Mouse (Mus musculus): Measurements from ENCODE around the gene Necap2. TPM values are rescaled to one million over a fixed set of nuclear protein-coding genes. Genes with fewer than 3 reads are reported as not detected.

Gene Necap2
- polyA plus RNA-seq, 1 experiment, result 27.7 TPM

GRCm38 (mm10) chr4:141086862-141087261 lies 8.7 kb upstream of the Necap2 start:
- Histone ChIP-seq H3K9ac (ENCODE audit: low read depth, poor library complexity, severe bottlenecking) (no peak overlapping the region), H3K9me3 (replicated peaks; ENCODE audit: control insufficient read depth, insufficient read depth, low read length, poor library complexity, severe bottlenecking) (no peaks in the 10 kb centered on the region), H3K4me1 (ENCODE audit: control insufficient read depth, insufficient read depth, low read length) (no peaks in the 10 kb centered on the region), H3K27ac (ENCODE audit: insufficient read depth, low read length) (no peak overlapping the region), H3K27me3 (ENCODE audit: control insufficient read depth, insufficient read depth, low read length, poor library complexity, severe bottlenecking) (no peaks in the 10 kb centered on the region), H3K36me3 (ENCODE audit: control insufficient read depth, insufficient read depth, low read length, poor library complexity, severe bottlenecking) (no peaks in the 10 kb centered on the region), H3K4me3 (ENCODE audit: low read depth, low read length) (no peak overlapping the region)
- TF ChIP-seq POLR2A (IDR thresholded peaks at IDR 0.05; ENCODE audit: insufficient read depth, low read length) (no peak), CTCF (IDR thresholded peaks at IDR 0.05; ENCODE audit: low read depth, low read length) (no peak), EP300 (IDR thresholded peaks at IDR 0.05; ENCODE audit: insufficient read depth, low read depth, low read length) (no peak)

- no peaks in the 10 kb centered on the region for H3K27me3 ChIP-seq (ENCODE audit: control insufficient read depth, insufficient read depth, low read length, poor library complexity, severe bottlenecking)
- H3K36me3 ChIP-seq (ENCODE audit: control insufficient read depth, insufficient read depth, low read length, poor library complexity, severe bottlenecking), result no peaks in the 10 kb centered on the region
- TF ChIP-seq EP300 (IDR thresholded peaks at IDR 0.05; ENCODE audit: insufficient read depth, low read depth, low read length) (no peak), CTCF (IDR thresholded peaks at IDR 0.05; ENCODE audit: low read depth, low read length) (no peak), POLR2A (IDR thresholded peaks at IDR 0.05; ENCODE audit: insufficient read depth, low read length) (no peak)
- no peaks in the 10 kb centered on the region for H3K4me1 ChIP-seq (ENCODE audit: control insufficient read depth, insufficient read depth, low read length)
- peak overlapping the region; percentile 30; the same call in 1 of the 2 replicates for H3K27ac ChIP-seq (ENCODE audit: insufficient read depth, low read length)
- peak overlapping the region; percentile 67 for H3K4me3 ChIP-seq (ENCODE audit: low read depth, low read length)
- peak overlapping the region; percentile 71 for H3K9ac ChIP-seq (ENCODE audit: low read depth, poor library complexity, severe bottlenecking)
- H3K9me3 ChIP-seq (replicated peaks; ENCODE audit: control insufficient read depth, insufficient read depth, low read length, poor library complexity, severe bottlenecking), result no peaks in the 10 kb centered on the region
These were observed 467 bp upstream of the Necap2 start for GRCm38 (mm10) chr4:141078510-141079137.

GRCm38 (mm10) chr4:141076761-141077506 lies 1.2 kb downstream of the Necap2 start:
- Histone ChIP-seq H3K36me3 (ENCODE audit: control insufficient read depth, insufficient read depth, low read length, poor library complexity, severe bottlenecking) (no peaks in the 10 kb centered on the region), H3K4me3 (ENCODE audit: low read depth, low read length) (peak overlapping the region; percentile 89), H3K9me3 (replicated peaks; ENCODE audit: control insufficient read depth, insufficient read depth, low read length, poor library complexity, severe bottlenecking) (no peaks in the 10 kb centered on the region), H3K4me1 (ENCODE audit: control insufficient read depth, insufficient read depth, low read length) (no peaks in the 10 kb centered on the region), H3K27me3 (ENCODE audit: control insufficient read depth, insufficient read depth, low read length, poor library complexity, severe bottlenecking) (no peaks in the 10 kb centered on the region), H3K9ac (ENCODE audit: low read depth, poor library complexity, severe bottlenecking) (peak overlapping the region; percentile 71), H3K27ac (ENCODE audit: insufficient read depth, low read length) (no peak overlapping the region)
- no peak for TF ChIP-seq CTCF (IDR thresholded peaks at IDR 0.05; ENCODE audit: low read depth, low read length)
- no peak for TF ChIP-seq POLR2A (IDR thresholded peaks at IDR 0.05; ENCODE audit: insufficient read depth, low read length)
- no peak for TF ChIP-seq EP300 (IDR thresholded peaks at IDR 0.05; ENCODE audit: insufficient read depth, low read depth, low read length)

GRCm38 (mm10) chr4:141074109-141074508 lies 4.0 kb downstream of the Necap2 start:
- Histone ChIP-seq H3K4me3 (ENCODE audit: low read depth, low read length) (no peak overlapping the region), H3K36me3 (ENCODE audit: control insufficient read depth, insufficient read depth, low read length, poor library complexity, severe bottlenecking) (0 out of 2 replicates have a peak, but pooled peaks cover under 1% of the 10 kb centered on the region)
- TF ChIP-seq EP300 (IDR thresholded peaks at IDR 0.05; ENCODE audit: insufficient read depth, low read depth, low read length) (no peak), POLR2A (IDR thresholded peaks at IDR 0.05; ENCODE audit: insufficient read depth, low read length) (no peak), CTCF (IDR thresholded peaks at IDR 0.05; ENCODE audit: low read depth, low read length) (no peak)

GRCm38 (mm10) chr4:141073661-141074060 lies 4.5 kb downstream of the Necap2 start:
- no peak overlapping the region for H3K4me3 ChIP-seq (ENCODE audit: low read depth, low read length)
- no peak overlapping the region for H3K27ac ChIP-seq (ENCODE audit: insufficient read depth, low read length)
- no peaks in the 10 kb centered on the region for H3K4me1 ChIP-seq (ENCODE audit: control insufficient read depth, insufficient read depth, low read length)
- peaks cover 2% of the 10 kb centered on the region; the same call in 1 of the 2 replicates for H3K36me3 ChIP-seq (ENCODE audit: control insufficient read depth, insufficient read depth, low read length, poor library complexity, severe bottlenecking)
- no peak overlapping the region for H3K9ac ChIP-seq (ENCODE audit: low read depth, poor library complexity, severe bottlenecking)
- TF ChIP-seq EP300 (IDR thresholded peaks at IDR 0.05; ENCODE audit: insufficient read depth, low read depth, low read length) (no peak), POLR2A (IDR thresholded peaks at IDR 0.05; ENCODE audit: insufficient read depth, low read length) (no peak), CTCF (IDR thresholded peaks at IDR 0.05; ENCODE audit: low read depth, low read length) (no peak)
- H3K9me3 ChIP-seq (replicated peaks; ENCODE audit: control insufficient read depth, insufficient read depth, low read length, poor library complexity, severe bottlenecking), result no peaks in the 10 kb centered on the region
- no peaks in the 10 kb centered on the region for H3K27me3 ChIP-seq (ENCODE audit: control insufficient read depth, insufficient read depth, low read length, poor library complexity, severe bottlenecking)

More at GRCm38 (mm10) chr4:141074109-141074508, 4.0 kb downstream of the Necap2 start:
- Histone ChIP-seq H3K27ac (ENCODE audit: insufficient read depth, low read length) (no peak overlapping the region), H3K4me1 (ENCODE audit: control insufficient read depth, insufficient read depth, low read length) (no peaks in the 10 kb centered on the region), H3K9me3 (replicated peaks; ENCODE audit: control insufficient read depth, insufficient read depth, low read length, poor library complexity, severe bottlenecking) (no peaks in the 10 kb centered on the region), H3K9ac (ENCODE audit: low read depth, poor library complexity, severe bottlenecking) (no peak overlapping the region), H3K27me3 (ENCODE audit: control insufficient read depth, insufficient read depth, low read length, poor library complexity, severe bottlenecking) (no peaks in the 10 kb centered on the region)

GRCm38 (mm10) chr4:141072502-141072901 lies 5.7 kb downstream of the Necap2 start:
- H3K27me3 ChIP-seq (ENCODE audit: control insufficient read depth, insufficient read depth, low read length, poor library complexity, severe bottlenecking), result no peaks in the 10 kb centered on the region
- H3K27ac ChIP-seq (ENCODE audit: insufficient read depth, low read length), result no peak overlapping the region
- peaks cover 5% of the 10 kb centered on the region for H3K36me3 ChIP-seq (ENCODE audit: control insufficient read depth, insufficient read depth, low read length, poor library complexity, severe bottlenecking)
- H3K4me3 ChIP-seq (ENCODE audit: low read depth, low read length), result no peak overlapping the region
- no peak for TF ChIP-seq EP300 (IDR thresholded peaks at IDR 0.05; ENCODE audit: insufficient read depth, low read depth, low read length)
- no peak for TF ChIP-seq CTCF (IDR thresholded peaks at IDR 0.05; ENCODE audit: low read depth, low read length)
- TF ChIP-seq POLR2A (IDR thresholded peaks at IDR 0.05; ENCODE audit: insufficient read depth, low read length), result no peak
- no peak overlapping the region for H3K9ac ChIP-seq (ENCODE audit: low read depth, poor library complexity, severe bottlenecking)
- no peaks in the 10 kb centered on the region for H3K9me3 ChIP-seq (replicated peaks; ENCODE audit: control insufficient read depth, insufficient read depth, low read length, poor library complexity, severe bottlenecking)
- no peaks in the 10 kb centered on the region for H3K4me1 ChIP-seq (ENCODE audit: control insufficient read depth, insufficient read depth, low read length)

Measured in ES-Bruce4 (cell line).